ENCODE assay signal across 27 mouse cellular contexts in genomic region chr3:154292126-154292525, GRCm38 (mm10). TPM values are rescaled to one million over a fixed set of nuclear protein-coding genes. Genes with fewer than 3 reads are reported as not detected.
"Had no signal": no experiment of that assay in that cellular context is flagged by ENCODE, and none has a peak within 500 bp of the region (broad histone marks: within the 10 kb centered on the region; RNA-seq: fewer than 3 reads in every experiment).

No protein-coding gene starts in this region.

- H3K27ac ChIP-seq: kidney, postnatal 0 days; layer of hippocampus, adult 2 months; limb, embryonic 10.5 days; limb, embryonic 13.5 days; liver, embryonic 12.5 days; liver, embryonic 15.5 days; macrophage; midbrain, embryonic 12.5 days; midbrain, embryonic 15.5 days; neural tube, embryonic 12.5 days; neural tube, embryonic 15.5 days had no signal

- H3K4me2 ChIP-seq: limb, embryonic 13.5 days; liver, embryonic 12.5 days; liver, embryonic 15.5 days; midbrain, embryonic 12.5 days; midbrain, embryonic 15.5 days; neural tube, embryonic 12.5 days; neural tube, embryonic 15.5 days had no signal

- H3K36me3 ChIP-seq: limb, embryonic 10.5 days; limb, embryonic 13.5 days; liver, embryonic 12.5 days; liver, embryonic 15.5 days; midbrain, embryonic 12.5 days; midbrain, embryonic 15.5 days; neural tube, embryonic 12.5 days; neural tube, embryonic 15.5 days had no signal

- H3K4me1 ChIP-seq: limb, embryonic 10.5 days; liver, embryonic 15.5 days; midbrain, embryonic 12.5 days; midbrain, embryonic 15.5 days; neural tube, embryonic 12.5 days; neural tube, embryonic 15.5 days had no signal

- H3K9me3 ChIP-seq: limb, embryonic 10.5 days; limb, embryonic 13.5 days; liver, embryonic 12.5 days; liver, embryonic 15.5 days; midbrain, embryonic 12.5 days; midbrain, embryonic 15.5 days; neural tube, embryonic 12.5 days; neural tube, embryonic 15.5 days had no signal

- H3K27me3 ChIP-seq: midbrain, embryonic 15.5 days; neural tube, embryonic 12.5 days; neural tube, embryonic 15.5 days had no signal

- ATAC-seq: liver, embryonic 12.5 days; midbrain, embryonic 15.5 days had no signal

- H3K4me3 ChIP-seq: layer of hippocampus, adult 2 months; limb, embryonic 10.5 days; limb, embryonic 13.5 days; liver, embryonic 12.5 days; liver, embryonic 15.5 days; midbrain, embryonic 12.5 days; midbrain, embryonic 15.5 days; neural tube, embryonic 12.5 days; neural tube, embryonic 15.5 days had no signal

- DNase-seq: kidney, postnatal 25 days; layer of hippocampus, adult 9-11 months; liver; lung, adult 18-20 months; right cerebral cortex, adult 18-20 months; right cerebral cortex, postnatal 25 days; thymus, adult 18-20 months; thymus, postnatal 36 days had no signal

- H3K9ac ChIP-seq: limb, embryonic 13.5 days; liver, embryonic 12.5 days; liver, embryonic 15.5 days; midbrain, embryonic 12.5 days; midbrain, embryonic 15.5 days; neural tube, embryonic 12.5 days; neural tube, embryonic 15.5 days had no signal

RNA-seq across cellular contexts. Expression of gene Lhx8, which starts 38.3 kb away (rescaled TPM):
- total RNA-seq: layer of hippocampus, adult 2 months; layer of hippocampus, postnatal 25 days; megakaryocyte, adult 5-6 weeks had no signal
- polyA plus RNA-seq: kidney, embryonic 14.5 days; kidney, postnatal 0 days; large intestine, adult 2 months; limb, embryonic 10.5 days; liver, embryonic 12.5 days; liver, embryonic 15.5 days; macrophage; small intestine, adult 2 months; spleen, adult 2 months; stomach, embryonic 16.5 days; urinary bladder, adult 2 months had no signal
